Mouse (Mus musculus) testis, postnatal 14 days (tissue): Measurements from ENCODE around the gene Ebp.

Experiments used
- DNase-seq: peaks from one replicate; pipeline ENCODE4 v3.0.0; 2021; ENCODE audit warnings: low spot score

The Ebp gene

GRCm38 (mm10) chrX:8182871-8183540, 10.3 kb downstream of the Ebp start:
- DNase-seq: no peak

- no peak for DNase-seq
Measured at GRCm38 (mm10) chrX:8179646-8180045, 13.7 kb downstream of the Ebp start.

- DNase-seq: no peak
Measured at GRCm38 (mm10) chrX:8178871-8179270, 14.4 kb downstream of the Ebp start.

- peak; percentile 89 for DNase-seq
Measured at GRCm38 (mm10) chrX:8175504-8176385, 17.6 kb downstream of the Ebp start, which contains the start of gene Tbc1d25. TSS of gene Tbc1d25 (minus strand) at chrX:8176181.

GRCm38 (mm10) chrX:8175169-8175503, 18.2 kb downstream of the Ebp start:
- DNase-seq: no peak

- DNase-seq: no peak
Measured at GRCm38 (mm10) chrX:8167716-8168647, 25.3 kb downstream of the Ebp start.

- DNase-seq: no peak
Measured at GRCm38 (mm10) chrX:8164471-8164870, 28.8 kb downstream of the Ebp start.

GRCm38 (mm10) chrX:8163076-8163475, 30.2 kb downstream of the Ebp start:
- DNase-seq: no peak

- peak; percentile 85 for DNase-seq
Measured at GRCm38 (mm10) chrX:8145153-8145991, 47.9 kb downstream of the Ebp start, which contains the start of gene Rbm3. TSS of gene Rbm3 (minus strand) at chrX:8145880.

GRCm38 (mm10) chrX:8143750-8144149, 49.6 kb downstream of the Ebp start:
- no peak for DNase-seq

- no peak for DNase-seq
Measured at GRCm38 (mm10) chrX:8142948-8143347, 50.4 kb downstream of the Ebp start.

- DNase-seq: no peak
Measured at GRCm38 (mm10) chrX:8141058-8141457, 52.3 kb downstream of the Ebp start.

- no peak for DNase-seq
Measured at GRCm38 (mm10) chrX:8140446-8140845, 52.9 kb downstream of the Ebp start.

- no peak for DNase-seq
Measured at GRCm38 (mm10) chrX:8139480-8139879, 53.8 kb downstream of the Ebp start.

GRCm38 (mm10) chrX:8135886-8136285, 57.4 kb downstream of the Ebp start:
- DNase-seq: no peak
